Mouse (Mus musculus): ENCODE data around the gene Upk3a. TPM values are rescaled to one million over a fixed set of nuclear protein-coding genes. Genes with fewer than 3 reads are reported as not detected.
"Not testable (repeated sequence)": the region's sequence is repeated elsewhere in the genome, so short reads cannot be mapped to it uniquely, and the experiment has no call there.

Upk3a gene
- polyA plus RNA-seq, 2 experiments: not detected

- no peak for ATAC-seq (ENCODE audit: insufficient read depth)
- no peak for DNase-seq (ENCODE audit: low read depth in 3 of 3, low spot score in 3 of 3)
- 60% methylated on average over 3 of the region's 3 CpGs for whole genome bisulfite sequencing (ENCODE audit: insufficient replicate concordance)
Observed at GRCm38 (mm10) chr15:85031866-85032265, 14.9 kb downstream of the Upk3a start.

GRCm38 (mm10) chr15:85033916-85034315, 17.0 kb downstream of the Upk3a start:
- 45% methylated on average over 7 of the region's 7 CpGs for WGBS (ENCODE audit: insufficient replicate concordance)
- not testable (repeated sequence) for H3K27me3 ChIP-seq (ENCODE audit: control insufficient read depth, insufficient read depth, low read length); H3K9me3 ChIP-seq (ENCODE audit: control insufficient read depth, low read length); DNase-seq (ENCODE audit: low read depth in 3 of 3, low spot score in 3 of 3); H3K4me2 ChIP-seq (ENCODE audit: low read depth); H3K4me3 ChIP-seq (ENCODE audit: insufficient read depth in 1 of 2, low read depth in 2 of 2, low read length in 2 of 2); H3K36me3 ChIP-seq (replicated peaks; ENCODE audit: control insufficient read depth, insufficient read depth, low read depth); H3K9ac ChIP-seq (replicated peaks); ATAC-seq (ENCODE audit: insufficient read depth); H3K27ac ChIP-seq; H3K4me1 ChIP-seq (replicated peaks; ENCODE audit: control insufficient read depth in 2 of 2, insufficient read depth in 2 of 2, low read length in 1 of 2)

More at GRCm38 (mm10) chr15:85031866-85032265, 14.9 kb downstream of the Upk3a start:
- Histone ChIP-seq H3K9me3 (ENCODE audit: control insufficient read depth, low read length) (no peaks in the 10 kb centered on the region), H3K27me3 (ENCODE audit: control insufficient read depth, insufficient read depth, low read length) (no peaks in the 10 kb centered on the region), H3K36me3 (replicated peaks; ENCODE audit: control insufficient read depth, insufficient read depth, low read depth) (no peaks in the 10 kb centered on the region), H3K9ac (replicated peaks) (no peak overlapping the region), H3K27ac (no peak overlapping the region), H3K4me2 (ENCODE audit: low read depth) (no peak overlapping the region), H3K4me3 (ENCODE audit: insufficient read depth in 1 of 2, low read depth in 2 of 2, low read length in 2 of 2) (no peak overlapping the region), H3K4me1 (replicated peaks; ENCODE audit: control insufficient read depth in 2 of 2, insufficient read depth in 2 of 2, low read length in 1 of 2) (peaks cover 3 to 4% of the 10 kb centered on the region in 2 experiments; a peak in 3 of 4 replicates)
- no peak for TF ChIP-seq CTCF (IDR thresholded peaks at IDR 0.05; ENCODE audit: low read depth)
- TF ChIP-seq EP300 (IDR thresholded peaks at IDR 0.05; ENCODE audit: low read depth): no peak

GRCm38 (mm10) chr15:85036566-85037342, 19.8 kb downstream of the Upk3a start:
- peak; percentile 88 to 90 (median 88) for DNase-seq (ENCODE audit: low read depth in 3 of 3, low spot score in 3 of 3)
- Histone ChIP-seq H3K36me3 (replicated peaks; ENCODE audit: control insufficient read depth, insufficient read depth, low read depth) (no peaks in the 10 kb centered on the region), H3K4me3 (ENCODE audit: insufficient read depth in 1 of 2, low read depth in 2 of 2, low read length in 2 of 2) (peak overlapping the region; percentile 72), H3K4me2 (ENCODE audit: low read depth) (peak overlapping the region; percentile 80), H3K9ac (replicated peaks) (peak overlapping the region; percentile 79), H3K27me3 (ENCODE audit: control insufficient read depth, insufficient read depth, low read length) (no peaks in the 10 kb centered on the region), H3K27ac (no peak overlapping the region), H3K4me1 (replicated peaks; ENCODE audit: control insufficient read depth in 2 of 2, insufficient read depth in 2 of 2, low read length in 1 of 2) (peaks cover 3 to 10% of the 10 kb centered on the region in 2 experiments), H3K9me3 (ENCODE audit: control insufficient read depth, low read length) (no peaks in the 10 kb centered on the region)
- TF ChIP-seq CTCF (IDR thresholded peaks at IDR 0.05; ENCODE audit: low read depth) (no peak), EP300 (IDR thresholded peaks at IDR 0.05; ENCODE audit: low read depth) (no peak)
- peak; percentile 97 for ATAC-seq (ENCODE audit: insufficient read depth)
- WGBS (ENCODE audit: insufficient replicate concordance): under 1% methylated on average over 68 of the region's 75 CpGs

- Histone ChIP-seq H3K4me3 (ENCODE audit: insufficient read depth in 1 of 2, low read depth in 2 of 2, low read length in 2 of 2) (peak overlapping the region; percentile 72), H3K36me3 (replicated peaks; ENCODE audit: control insufficient read depth, insufficient read depth, low read depth) (no peaks in the 10 kb centered on the region), H3K4me1 (replicated peaks; ENCODE audit: control insufficient read depth in 2 of 2, insufficient read depth in 2 of 2, low read length in 1 of 2) (peaks cover 5 to 10% of the 10 kb centered on the region in 2 experiments), H3K9ac (replicated peaks) (peak overlapping the region; percentile 79), H3K27ac (no peak overlapping the region), H3K4me2 (ENCODE audit: low read depth) (peak overlapping the region; percentile 80), H3K9me3 (ENCODE audit: control insufficient read depth, low read length) (no peaks in the 10 kb centered on the region), H3K27me3 (ENCODE audit: control insufficient read depth, insufficient read depth, low read length) (no peaks in the 10 kb centered on the region)
- no peak for TF ChIP-seq EP300 (IDR thresholded peaks at IDR 0.05; ENCODE audit: low read depth)
- no peak for TF ChIP-seq CTCF (IDR thresholded peaks at IDR 0.05; ENCODE audit: low read depth)
- DNase-seq (ENCODE audit: low read depth in 3 of 3, low spot score in 3 of 3) (no peak), ATAC-seq (ENCODE audit: insufficient read depth) (no peak)
- WGBS (ENCODE audit: insufficient replicate concordance): under 1% methylated on average over 8 of the region's 8 CpGs
Observed at GRCm38 (mm10) chr15:85037343-85037690, 20.4 kb downstream of the Upk3a start.

- Histone ChIP-seq H3K27me3 (ENCODE audit: control insufficient read depth, insufficient read depth, low read length) (no peaks in the 10 kb centered on the region), H3K36me3 (replicated peaks; ENCODE audit: control insufficient read depth, insufficient read depth, low read depth) (no peaks in the 10 kb centered on the region), H3K4me3 (ENCODE audit: insufficient read depth in 1 of 2, low read depth in 2 of 2, low read length in 2 of 2) (no peak overlapping the region), H3K9ac (replicated peaks) (no peak overlapping the region), H3K4me1 (replicated peaks; ENCODE audit: control insufficient read depth in 2 of 2, insufficient read depth in 2 of 2, low read length in 1 of 2) (peaks cover 2 to 6% of the 10 kb centered on the region in 2 experiments; a peak in 3 of 4 replicates), H3K27ac (no peak overlapping the region), H3K4me2 (ENCODE audit: low read depth) (no peak overlapping the region), H3K9me3 (ENCODE audit: control insufficient read depth, low read length) (no peaks in the 10 kb centered on the region)
- DNase-seq (ENCODE audit: low read depth in 3 of 3, low spot score in 3 of 3): no peak
- no peak for ATAC-seq (ENCODE audit: insufficient read depth)
- 72% methylated on average over 10 of the region's 10 CpGs for WGBS (ENCODE audit: insufficient replicate concordance)
- TF ChIP-seq EP300 (IDR thresholded peaks at IDR 0.05; ENCODE audit: low read depth) (no peak), CTCF (IDR thresholded peaks at IDR 0.05; ENCODE audit: low read depth) (no peak)
Observed at GRCm38 (mm10) chr15:85041546-85042225, 24.7 kb downstream of the Upk3a start.

Data from liver, embryonic 14.5 days (tissue).